Mouse (Mus musculus): ENCODE data around the gene Iars2. TPM values are rescaled to one million over a fixed set of nuclear protein-coding genes. Genes with fewer than 3 reads are reported as not detected.

Gene Iars2
- polyA plus RNA-seq, 1 experiment from 2014 or later = 19.2 TPM

- Histone ChIP-seq H3K9ac (replicated peaks) (no peak overlapping the region), H3K4me3 (no peak overlapping the region), H3K4me2 (replicated peaks) (no peak overlapping the region), H3K27ac (replicated peaks) (no peak overlapping the region), H3K4me1 (no peaks in the 10 kb centered on the region), H3K9me3 (no peaks in the 10 kb centered on the region), H3K27me3 (no peaks in the 10 kb centered on the region), H3K36me3 (peaks cover 58% of the 10 kb centered on the region)
- WGBS = 97% methylated on average over 8 of the region's 8 CpGs
- no peak for ATAC-seq (replicated peaks)
These were observed 24.2 kb upstream of the Iars2 start for GRCm38 (mm10) chr1:185353351-185353750.

DNA sequence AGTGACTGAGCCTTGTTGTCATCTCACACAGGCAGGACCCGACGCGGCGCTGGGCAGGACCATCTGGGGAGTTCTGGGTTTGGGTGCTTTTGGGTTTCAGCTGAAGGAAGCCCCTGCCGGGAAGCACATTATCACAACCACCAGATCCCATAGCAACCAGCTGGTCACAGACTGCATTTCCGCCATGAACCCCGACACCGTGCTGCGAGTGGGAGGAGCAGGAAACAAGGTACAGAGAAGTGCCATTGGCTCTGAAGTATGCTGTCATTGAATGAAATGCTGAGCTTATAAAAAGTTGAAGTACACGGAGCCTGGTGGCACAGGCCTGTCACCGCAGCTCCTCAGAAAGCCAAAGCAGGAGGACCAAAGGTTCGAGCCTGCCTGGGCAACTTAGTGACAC is 23.0 kb upstream of the Iars2 start:
- H3K4me1 ChIP-seq = no peaks in the 10 kb centered on the region
- no peaks in the 10 kb centered on the region for H3K27me3 ChIP-seq
- no peak overlapping the region for H3K4me2 ChIP-seq (replicated peaks)
- H3K27ac ChIP-seq (replicated peaks) = no peak overlapping the region
- WGBS = 92% methylated on average over 12 of the region's 12 CpGs
- no peak overlapping the region for H3K4me3 ChIP-seq
- peaks cover 65% of the 10 kb centered on the region for H3K36me3 ChIP-seq
- H3K9me3 ChIP-seq = no peaks in the 10 kb centered on the region
- no peak overlapping the region for H3K9ac ChIP-seq (replicated peaks)
- ATAC-seq (replicated peaks) = no peak

DNA sequence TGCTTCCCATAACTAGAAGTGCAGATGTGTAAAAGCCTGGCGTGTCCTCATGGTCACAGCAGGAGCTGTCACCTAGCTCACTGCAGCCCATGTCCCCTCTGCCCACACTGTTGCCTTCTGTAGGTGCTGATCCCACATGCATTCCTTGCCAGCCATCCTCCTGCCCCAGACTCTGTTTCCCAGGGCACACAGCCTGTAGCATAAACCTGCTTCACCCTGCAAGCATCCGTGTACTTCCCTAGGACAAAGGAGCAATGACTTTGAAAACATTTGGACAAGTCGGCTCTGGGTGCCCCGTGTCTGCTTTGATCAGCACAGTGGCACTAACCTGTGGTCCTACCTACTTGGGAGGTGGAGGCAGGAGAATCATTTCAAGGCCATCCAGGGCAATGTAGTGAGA is 21.4 kb upstream of the Iars2 start:
- Histone ChIP-seq H3K27me3 (no peaks in the 10 kb centered on the region), H3K4me3 (no peak overlapping the region), H3K36me3 (peaks cover 74% of the 10 kb centered on the region), H3K9ac (replicated peaks) (no peak overlapping the region), H3K27ac (replicated peaks) (no peak overlapping the region), H3K4me2 (replicated peaks) (no peak overlapping the region), H3K9me3 (no peaks in the 10 kb centered on the region), H3K4me1 (no peaks in the 10 kb centered on the region)
- 92% methylated on average over 4 of the region's 4 CpGs for WGBS
- ATAC-seq (replicated peaks) = no peak

DNA sequence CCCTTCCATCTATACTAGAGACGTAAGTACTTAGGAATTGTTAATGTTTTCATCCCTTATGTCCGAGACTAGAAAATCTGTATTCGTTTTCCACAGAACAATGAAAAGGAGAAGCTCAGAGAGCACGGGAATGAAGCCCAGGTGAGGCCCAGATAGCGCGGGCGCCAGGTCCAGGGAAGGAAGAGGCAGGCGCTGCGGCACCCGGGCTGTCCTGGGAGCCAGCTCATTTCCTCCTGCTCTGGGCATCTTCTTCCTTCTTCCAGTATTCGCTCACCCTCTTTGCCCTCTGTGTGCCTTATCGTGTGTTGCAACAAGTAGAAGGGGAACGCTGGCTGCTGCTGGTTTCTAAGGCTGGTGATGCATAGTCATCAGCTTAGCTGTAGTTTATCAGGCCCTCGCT is 20.5 kb upstream of the Iars2 start:
- Histone ChIP-seq H3K9ac (replicated peaks) (no peak overlapping the region), H3K36me3 (peaks cover 76% of the 10 kb centered on the region), H3K9me3 (no peaks in the 10 kb centered on the region), H3K4me3 (no peak overlapping the region), H3K4me2 (replicated peaks) (no peak overlapping the region), H3K27ac (replicated peaks) (no peak overlapping the region), H3K4me1 (no peaks in the 10 kb centered on the region), H3K27me3 (no peaks in the 10 kb centered on the region)
- no peak for ATAC-seq (replicated peaks)
- WGBS = 96% methylated on average over 14 of the region's 14 CpGs

- Histone ChIP-seq H3K4me1 (no peaks in the 10 kb centered on the region), H3K4me2 (replicated peaks) (no peak overlapping the region), H3K36me3 (peaks cover 63% of the 10 kb centered on the region), H3K4me3 (no peak overlapping the region), H3K9ac (replicated peaks) (no peak overlapping the region), H3K27me3 (no peaks in the 10 kb centered on the region), H3K9me3 (no peaks in the 10 kb centered on the region), H3K27ac (replicated peaks) (no peak overlapping the region)
- 74% methylated on average over 10 of the region's 10 CpGs for WGBS
- no peak for ATAC-seq (replicated peaks)
These were observed 17.0 kb upstream of the Iars2 start for GRCm38 (mm10) chr1:185346188-185346587.

- ATAC-seq (replicated peaks) = no peak
- Histone ChIP-seq H3K27me3 (no peaks in the 10 kb centered on the region), H3K27ac (replicated peaks) (peak overlapping the region; percentile 11; the same call in 1 of the 2 replicates), H3K36me3 (peaks cover 53% of the 10 kb centered on the region), H3K9ac (replicated peaks) (no peak overlapping the region), H3K4me3 (no peak overlapping the region), H3K4me1 (no peaks in the 10 kb centered on the region), H3K4me2 (replicated peaks) (no peak overlapping the region), H3K9me3 (no peaks in the 10 kb centered on the region)
- 86% methylated on average over 8 of the region's 8 CpGs for WGBS
These were observed 14.2 kb upstream of the Iars2 start for GRCm38 (mm10) chr1:185343422-185343821.

- Histone ChIP-seq H3K27me3 (no peaks in the 10 kb centered on the region), H3K4me3 (no peak overlapping the region), H3K9me3 (no peaks in the 10 kb centered on the region), H3K9ac (replicated peaks) (no peak overlapping the region), H3K36me3 (peaks cover 44% of the 10 kb centered on the region), H3K4me1 (no peaks in the 10 kb centered on the region), H3K27ac (replicated peaks) (peak overlapping the region; percentile 58), H3K4me2 (replicated peaks) (no peak overlapping the region)
- ATAC-seq (replicated peaks) = 0 out of 2 replicates have a peak, but pooled peaks have one; percentile 43
- 63% methylated on average over 4 of the region's 4 CpGs for WGBS
These were observed 13.2 kb upstream of the Iars2 start for GRCm38 (mm10) chr1:185342441-185342840.

DNA sequence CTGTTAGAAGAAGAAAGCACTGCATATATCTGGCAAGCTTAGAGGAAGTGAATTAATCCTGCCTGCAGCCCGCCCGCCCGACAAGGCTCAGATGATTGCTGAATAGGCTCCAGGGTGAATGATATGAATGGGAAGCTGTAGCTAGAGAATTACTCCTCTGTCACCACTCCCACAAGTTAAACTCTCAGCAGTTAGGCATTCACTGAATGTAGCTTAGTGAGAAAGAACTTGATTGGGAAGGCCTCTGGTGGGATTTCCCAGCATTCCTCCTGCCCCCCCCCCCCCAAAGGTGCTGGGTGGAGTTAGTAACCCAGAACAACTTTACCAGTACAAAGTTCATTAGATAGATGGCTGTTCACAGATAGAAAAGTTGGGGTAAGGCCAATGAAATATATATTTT is 7.3 kb upstream of the Iars2 start:
- no peak for ATAC-seq (replicated peaks)
- Histone ChIP-seq H3K4me3 (no peak overlapping the region), H3K27ac (replicated peaks) (no peak overlapping the region), H3K9me3 (no peaks in the 10 kb centered on the region), H3K36me3 (peaks cover 12% of the 10 kb centered on the region), H3K4me1 (peaks cover 26% of the 10 kb centered on the region), H3K4me2 (replicated peaks) (no peak overlapping the region), H3K9ac (replicated peaks) (no peak overlapping the region), H3K27me3 (no peaks in the 10 kb centered on the region)
- WGBS = 15% methylated on average over 3 of the region's 3 CpGs

DNA sequence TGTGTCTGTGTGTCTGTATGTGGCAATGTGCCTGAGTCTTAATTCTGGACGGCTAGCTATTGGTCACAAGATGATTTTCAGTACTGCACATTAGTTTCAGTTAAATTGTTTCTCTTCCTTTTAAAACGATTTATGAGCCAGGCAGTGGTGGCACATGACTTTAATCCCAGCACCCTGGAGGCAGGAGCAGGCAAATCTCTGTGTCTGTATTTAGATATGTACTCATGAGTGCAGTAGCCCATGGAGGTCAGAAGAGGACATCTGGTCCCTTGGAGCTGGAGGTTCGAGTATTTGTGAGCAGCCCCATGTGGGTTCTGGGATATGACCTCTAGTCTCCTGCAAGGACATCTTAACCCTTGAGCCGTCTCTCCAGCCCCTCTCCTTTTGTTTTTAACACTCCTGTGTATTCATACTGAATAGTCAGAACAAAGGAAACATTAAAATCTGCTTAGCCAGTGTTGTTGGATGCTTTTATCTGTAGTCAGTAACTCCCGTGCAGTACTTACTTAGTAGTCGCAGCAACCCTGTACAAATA is 6.1 kb upstream of the Iars2 start:
- no peak overlapping the region for H3K27ac ChIP-seq (replicated peaks)
- H3K4me3 ChIP-seq = no peak overlapping the region
- no peak for ATAC-seq (replicated peaks)
- H3K9me3 ChIP-seq = no peaks in the 10 kb centered on the region
- no peak overlapping the region for H3K9ac ChIP-seq (replicated peaks)
- no peak overlapping the region for H3K4me2 ChIP-seq (replicated peaks)
- 67% methylated on average over 6 of the region's 6 CpGs for WGBS
- peaks cover 7% of the 10 kb centered on the region for H3K36me3 ChIP-seq
- peaks cover 29% of the 10 kb centered on the region for H3K4me1 ChIP-seq
- no peaks in the 10 kb centered on the region for H3K27me3 ChIP-seq

GRCm38 (mm10) chr1:185334136-185334535 is 4.9 kb upstream of the Iars2 start:
- WGBS = 76% methylated on average over 4 of the region's 4 CpGs
- Histone ChIP-seq H3K36me3 (no peaks in the 10 kb centered on the region), H3K9ac (replicated peaks) (no peak overlapping the region; the same call in 1 of the 2 replicates), H3K27me3 (no peaks in the 10 kb centered on the region), H3K27ac (replicated peaks) (no peak overlapping the region), H3K4me2 (replicated peaks) (no peak overlapping the region), H3K9me3 (no peaks in the 10 kb centered on the region), H3K4me1 (peaks cover 34% of the 10 kb centered on the region), H3K4me3 (no peak overlapping the region)
- ATAC-seq (replicated peaks) = no peak

DNA sequence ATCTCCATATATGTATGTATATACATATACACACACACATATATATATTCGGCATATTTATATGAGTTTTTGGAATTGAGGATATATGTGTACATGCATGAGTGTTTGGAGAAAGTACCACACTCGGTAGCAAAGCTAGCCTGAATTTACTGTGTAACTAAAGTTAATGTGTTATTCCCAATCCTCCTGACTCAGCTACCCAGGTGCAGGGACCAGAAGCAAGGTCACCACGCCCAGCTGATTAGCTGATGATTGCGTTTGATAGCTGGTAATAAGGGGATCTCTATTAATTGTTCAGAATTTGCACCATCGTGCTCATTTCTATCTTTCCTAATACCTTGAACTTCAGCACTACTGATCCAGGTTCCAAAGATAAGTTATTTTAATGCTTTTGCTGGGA is 4.5 kb upstream of the Iars2 start:
- no peak for ATAC-seq (replicated peaks)
- H3K9ac ChIP-seq (replicated peaks) = 0 out of 2 replicates have a peak overlapping the region, but pooled peaks have one; percentile 13
- 91% methylated on average over 5 of the region's 5 CpGs for WGBS
- H3K4me2 ChIP-seq (replicated peaks) = no peak overlapping the region
- H3K27me3 ChIP-seq = no peaks in the 10 kb centered on the region
- no peak overlapping the region for H3K4me3 ChIP-seq
- no peaks in the 10 kb centered on the region for H3K36me3 ChIP-seq
- peaks cover 34% of the 10 kb centered on the region for H3K4me1 ChIP-seq
- H3K9me3 ChIP-seq = no peaks in the 10 kb centered on the region
- H3K27ac ChIP-seq (replicated peaks) = no peak overlapping the region

GRCm38 (mm10) chr1:185331983-185332430 is 2.8 kb upstream of the Iars2 start, which contains the start of gene Bpnt1:
Gene Bpnt1 (plus strand): TSS chr1:185332149.
- Histone ChIP-seq H3K9me3 (no peaks in the 10 kb centered on the region), H3K4me3 (peak within 1 kb of the TSS; percentile 58), H3K36me3 (peaks cover 2% of the 10 kb centered on the region), H3K9ac (replicated peaks) (peak within 1 kb of the TSS; percentile 63), H3K27me3 (no peaks in the 10 kb centered on the region), H3K27ac (replicated peaks) (peak within 1 kb of the TSS; percentile 91), H3K4me2 (replicated peaks) (peak within 1 kb of the TSS; percentile 49), H3K4me1 (peaks cover 41% of the 10 kb centered on the region)
- WGBS = under 1% methylated on average over 32 of the region's 32 CpGs
- ATAC-seq (replicated peaks) = peak; percentile 84

DNA sequence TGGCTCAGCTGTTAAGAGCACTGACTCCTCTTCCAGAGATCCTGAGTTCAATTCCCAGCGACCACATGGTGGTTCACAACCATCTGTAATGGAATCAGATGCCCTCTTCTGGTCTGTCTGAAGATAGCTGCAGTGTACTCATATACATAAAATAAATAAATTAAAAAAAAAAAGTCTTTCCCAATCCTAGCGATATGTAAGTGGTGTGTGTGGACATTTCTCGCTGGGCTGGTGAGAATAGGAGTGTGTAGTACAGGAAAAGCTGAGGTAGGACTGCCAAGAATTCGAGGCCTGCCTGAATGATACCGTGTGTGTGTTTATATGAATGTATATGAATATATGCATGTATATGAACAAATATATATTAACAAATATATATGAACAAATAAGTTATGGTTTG is 2.2 kb upstream of the Iars2 start:
- no peak for ATAC-seq (replicated peaks)
- Histone ChIP-seq H3K9ac (replicated peaks) (no peak overlapping the region), H3K4me1 (peaks cover 41% of the 10 kb centered on the region), H3K4me3 (peak overlapping the region; percentile 58), H3K9me3 (no peaks in the 10 kb centered on the region), H3K36me3 (peaks cover 8% of the 10 kb centered on the region), H3K4me2 (replicated peaks) (peak overlapping the region; percentile 49), H3K27ac (replicated peaks) (peak overlapping the region; percentile 91), H3K27me3 (no peaks in the 10 kb centered on the region)
- 52% methylated on average over 5 of the region's 5 CpGs for WGBS
